Mouse (Mus musculus) embryonic facial prominence, embryonic 15.5 days (tissue): ENCODE data around the gene Mylk3. TPM values are rescaled to one million over a fixed set of nuclear protein-coding genes. Genes with fewer than 3 reads are reported as not detected.
A peak's percentile ranks its signal among the peaks of the same experiment; 100 is the strongest.

Source experiments
- ATAC-seq: fragments of 200-750 bp; cut with Nextera tagmentation; 2 replicates; pipeline ENCODE4 v1.8.0; 2017; ENCODE audit warnings: low read depth, moderate TSS enrichment; ENCODE audit not compliant: insufficient number of reproducible peaks, low FRiP score, low TSS enrichment
- H3K27ac ChIP-seq: fragments of 300-500 bp; sonication (generic); replicated peaks from 2 replicates; pipeline ENCODE4 v1.5.1; 2015; ENCODE audit warnings: mild to moderate bottlenecking, inconsistent platforms
- H3K27me3 ChIP-seq: fragments of 300-500 bp; sonication (generic); 2 replicates; pipeline ENCODE4 v1.6.1; 2015; ENCODE audit warnings: inconsistent platforms
- H3K36me3 ChIP-seq: fragments of 300-500 bp; sonication (generic); 2 replicates; pipeline ENCODE4 v1.6.1; 2015; ENCODE audit warnings: mild to moderate bottlenecking, inconsistent platforms
- H3K4me1 ChIP-seq: fragments of 300-500 bp; sonication (generic); 2 replicates; pipeline ENCODE4 v1.6.1; 2015; ENCODE audit warnings: inconsistent platforms
- H3K4me2 ChIP-seq: fragments of 300-500 bp; sonication (generic); replicated peaks from 2 replicates; pipeline ENCODE4 v1.6.1; 2015; ENCODE audit warnings: mild to moderate bottlenecking, inconsistent platforms
- H3K4me3 ChIP-seq: fragments of 300-500 bp; sonication (generic); replicated peaks from 2 replicates; pipeline ENCODE4 v1.5.1; 2015; ENCODE audit warnings: mild to moderate bottlenecking, inconsistent platforms
- H3K9ac ChIP-seq: fragments of 300-500 bp; sonication (generic); 2 replicates; pipeline ENCODE4 v1.6.1; 2015; ENCODE audit warnings: inconsistent platforms
- H3K9me3 ChIP-seq: fragments of 300-500 bp; sonication (generic); replicated peaks from 2 replicates; pipeline ENCODE4 v1.6.1; 2016; ENCODE audit warnings: inconsistent platforms
- WGBS: fragments of 180-500 bp; shearing (Covaris S2); methylation state at CpG from one replicate; pipeline ENCODE4 v1.1.7; 2015; 5-methylcytosine and 5-hydroxymethylcytosine counted together
- polyA plus RNA-seq: library from polyadenylated mRNA; unstranded; fragments of >200 nt; fragmentation: Nextera tagmentation; extraction: Ambion mirVana; gene quantifications from 2 replicates; pipeline ENCODE4 v1.2.1, GENCODE M21; 2015

Mylk3 gene
- polyA plus RNA-seq, 1 experiment from 2014 or later: 4.0 TPM

- Histone ChIP-seq H3K4me3 (no peak overlapping the region), H3K4me1 (peaks cover 24% of the 10 kb centered on the region; the same call in 1 of the 2 replicates), H3K4me2 (no peak overlapping the region), H3K36me3 (no peaks in the 10 kb centered on the region), H3K9ac (no peak overlapping the region), H3K9me3 (no peaks in the 10 kb centered on the region), H3K27ac (no peak overlapping the region), H3K27me3 (no peaks in the 10 kb centered on the region)
- peak; percentile 57; the same call in 1 of the 2 replicates for ATAC-seq
- 62% methylated on average over 8 of the region's 8 CpGs for WGBS
Measured at GRCm38 (mm10) chr8:85380824-85381209, 5.3 kb downstream of the Mylk3 start.

GRCm38 (mm10) chr8:85380123-85380823 lies 5.9 kb downstream of the Mylk3 start:
- H3K9ac ChIP-seq: no peak overlapping the region
- H3K27me3 ChIP-seq: no peaks in the 10 kb centered on the region
- no peaks in the 10 kb centered on the region for H3K36me3 ChIP-seq
- no peak overlapping the region for H3K4me3 ChIP-seq
- 78% methylated on average over 10 of the region's 10 CpGs for WGBS
- H3K9me3 ChIP-seq: no peaks in the 10 kb centered on the region
- H3K4me2 ChIP-seq: no peak overlapping the region
- no peak for ATAC-seq
- H3K4me1 ChIP-seq: peaks cover 24% of the 10 kb centered on the region; the same call in 1 of the 2 replicates
- H3K27ac ChIP-seq: no peak overlapping the region

GRCm38 (mm10) chr8:85379142-85379781 lies 6.9 kb downstream of the Mylk3 start:
- Histone ChIP-seq H3K4me3 (no peak overlapping the region), H3K4me2 (no peak overlapping the region), H3K27me3 (no peaks in the 10 kb centered on the region), H3K9ac (no peak overlapping the region), H3K27ac (peak overlapping the region; percentile 29), H3K36me3 (no peaks in the 10 kb centered on the region), H3K4me1 (peaks cover 26% of the 10 kb centered on the region), H3K9me3 (no peaks in the 10 kb centered on the region)
- ATAC-seq: 0 out of 2 replicates have a peak, but pooled peaks have one; percentile 44
- WGBS: 33% methylated on average over 2 of the region's 2 CpGs

GRCm38 (mm10) chr8:85376516-85376915 lies 9.6 kb downstream of the Mylk3 start:
- Histone ChIP-seq H3K4me3 (no peak overlapping the region), H3K27ac (no peak overlapping the region), H3K9me3 (no peaks in the 10 kb centered on the region), H3K27me3 (no peaks in the 10 kb centered on the region), H3K4me1 (peaks cover 32% of the 10 kb centered on the region), H3K36me3 (no peaks in the 10 kb centered on the region), H3K9ac (no peak overlapping the region), H3K4me2 (no peak overlapping the region)
- 50% methylated on average over 3 of the region's 3 CpGs for WGBS
- ATAC-seq: no peak

- no peaks in the 10 kb centered on the region for H3K9me3 ChIP-seq
- peaks cover 24% of the 10 kb centered on the region for H3K4me1 ChIP-seq
- no peaks in the 10 kb centered on the region for H3K27me3 ChIP-seq
- peak; percentile 63; the same call in 1 of the 2 replicates for ATAC-seq
- no peak overlapping the region for H3K4me2 ChIP-seq
- no peak overlapping the region for H3K27ac ChIP-seq
- 11% methylated on average over 4 of the region's 4 CpGs for WGBS
- H3K4me3 ChIP-seq: no peak overlapping the region
- no peaks in the 10 kb centered on the region for H3K36me3 ChIP-seq
- no peak overlapping the region for H3K9ac ChIP-seq
Measured at GRCm38 (mm10) chr8:85374286-85374685, 11.9 kb downstream of the Mylk3 start.

- 23% methylated on average over 5 of the region's 5 CpGs for WGBS
- ATAC-seq: no peak
Measured at GRCm38 (mm10) chr8:85373435-85374039, 12.6 kb downstream of the Mylk3 start.

DNA sequence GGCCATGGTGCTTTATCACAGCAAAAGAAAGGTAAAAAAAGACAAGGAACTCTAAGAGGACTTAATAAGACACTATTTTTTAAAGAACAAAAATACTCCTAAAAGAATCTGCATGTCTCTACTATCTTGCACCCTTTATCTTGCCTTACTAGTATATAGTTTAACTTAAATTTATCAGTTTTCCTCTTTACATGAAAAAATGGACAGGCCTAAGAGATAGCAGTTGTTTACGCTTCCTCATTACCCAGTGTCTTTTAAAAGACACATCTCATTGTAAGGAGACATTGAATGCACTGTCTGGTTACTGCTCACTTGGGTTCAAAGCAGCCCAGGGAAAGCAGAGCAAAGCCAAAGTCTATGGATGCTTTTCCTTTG lies 13.7 kb downstream of the Mylk3 start:
- Histone ChIP-seq H3K4me3 (no peak overlapping the region), H3K36me3 (no peaks in the 10 kb centered on the region), H3K27ac (no peak overlapping the region), H3K4me2 (no peak overlapping the region), H3K9ac (no peak overlapping the region), H3K27me3 (no peaks in the 10 kb centered on the region), H3K4me1 (peaks cover 12% of the 10 kb centered on the region), H3K9me3 (no peaks in the 10 kb centered on the region)
- WGBS: 93% methylated on average over 1 of the region's 1 CpGs
- ATAC-seq: no peak

More at GRCm38 (mm10) chr8:85373435-85374039, 12.6 kb downstream of the Mylk3 start:
- no peak overlapping the region for H3K4me3 ChIP-seq
- H3K9ac ChIP-seq: no peak overlapping the region
- peak overlapping the region; percentile 71; the same call in 1 of the 2 replicates for H3K27ac ChIP-seq
- H3K4me1 ChIP-seq: peaks cover 17% of the 10 kb centered on the region
- H3K4me2 ChIP-seq: 0 out of 2 replicates have a peak overlapping the region, but pooled peaks have one; percentile 2
- no peaks in the 10 kb centered on the region for H3K27me3 ChIP-seq
- H3K9me3 ChIP-seq: no peaks in the 10 kb centered on the region
- no peaks in the 10 kb centered on the region for H3K36me3 ChIP-seq

DNA sequence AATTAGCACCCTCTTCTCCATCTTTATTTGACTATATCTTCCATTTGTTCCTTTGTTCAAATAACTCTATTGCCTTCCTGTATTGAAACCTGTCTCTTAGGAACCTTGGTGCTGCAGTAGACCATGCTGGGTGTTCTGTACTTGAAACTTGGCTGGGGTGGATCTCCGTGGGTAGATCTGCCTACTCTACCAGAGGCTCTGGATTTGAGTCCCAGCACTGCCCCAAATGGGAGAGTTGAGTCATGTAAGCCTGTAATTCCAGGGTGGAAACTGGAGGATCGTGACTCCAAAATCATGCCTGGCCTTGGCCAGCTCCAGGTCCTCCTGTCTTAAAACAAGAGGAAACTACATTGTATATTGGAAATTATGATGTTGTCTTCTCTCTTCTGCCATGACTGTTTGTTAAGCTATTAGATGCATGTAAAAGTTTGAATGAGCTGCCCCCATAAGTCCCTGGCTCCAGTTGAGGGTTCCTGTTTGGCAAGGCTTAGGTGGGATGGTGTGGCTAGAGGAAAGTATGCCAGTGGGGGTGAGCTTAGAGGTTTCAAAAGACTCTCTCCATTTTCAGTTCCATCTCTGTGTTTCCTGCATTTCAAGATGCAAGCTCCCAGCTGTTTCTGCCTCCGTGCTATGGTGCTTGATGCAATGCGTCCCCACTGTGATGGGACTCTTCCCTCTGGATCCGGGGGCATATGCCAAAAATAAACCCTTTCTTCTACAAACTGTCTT lies 14.2 kb downstream of the Mylk3 start:
- 76% methylated on average over 5 of the region's 5 CpGs for WGBS
- Histone ChIP-seq H3K36me3 (no peaks in the 10 kb centered on the region), H3K4me3 (no peak overlapping the region)

DNA sequence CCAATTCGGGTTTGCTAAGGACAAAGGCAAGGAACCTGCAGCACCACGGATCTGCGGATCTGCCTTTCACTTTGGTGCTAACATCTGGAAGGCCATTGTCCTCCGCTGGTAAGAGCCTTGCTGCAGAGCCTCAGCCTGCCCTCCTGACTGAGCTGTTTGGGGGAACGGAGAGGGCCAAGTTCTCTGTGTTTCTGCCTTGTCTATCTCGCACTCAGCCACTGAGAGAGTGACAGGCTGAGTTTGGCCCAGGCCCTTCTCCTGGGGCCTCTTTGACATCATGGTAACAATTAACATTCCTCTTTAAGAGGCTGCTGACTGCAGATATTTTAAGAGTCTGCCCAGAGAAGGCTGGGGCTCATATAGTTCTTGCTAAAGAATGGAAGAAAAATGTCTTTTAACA lies 21.0 kb downstream of the Mylk3 start:
- peak; percentile 76 for ATAC-seq
- Histone ChIP-seq H3K36me3 (no peaks in the 10 kb centered on the region), H3K4me2 (peak overlapping the region; percentile 21; the same call in 1 of the 2 replicates), H3K9me3 (no peaks in the 10 kb centered on the region), H3K9ac (no peak overlapping the region), H3K4me1 (peaks cover 11% of the 10 kb centered on the region), H3K27ac (peak overlapping the region; percentile 88), H3K4me3 (peak overlapping the region; percentile 13; the same call in 1 of the 2 replicates), H3K27me3 (no peaks in the 10 kb centered on the region)
- 27% methylated on average over 6 of the region's 6 CpGs for WGBS

More for the DNA sequence above, 14.2 kb downstream of the Mylk3 start:
- H3K27ac ChIP-seq: no peak overlapping the region
- H3K27me3 ChIP-seq: no peaks in the 10 kb centered on the region
- no peak overlapping the region for H3K4me2 ChIP-seq
- no peaks in the 10 kb centered on the region for H3K9me3 ChIP-seq
- H3K9ac ChIP-seq: no peak overlapping the region
- H3K4me1 ChIP-seq: peaks cover 12% of the 10 kb centered on the region
- no peak for ATAC-seq

DNA sequence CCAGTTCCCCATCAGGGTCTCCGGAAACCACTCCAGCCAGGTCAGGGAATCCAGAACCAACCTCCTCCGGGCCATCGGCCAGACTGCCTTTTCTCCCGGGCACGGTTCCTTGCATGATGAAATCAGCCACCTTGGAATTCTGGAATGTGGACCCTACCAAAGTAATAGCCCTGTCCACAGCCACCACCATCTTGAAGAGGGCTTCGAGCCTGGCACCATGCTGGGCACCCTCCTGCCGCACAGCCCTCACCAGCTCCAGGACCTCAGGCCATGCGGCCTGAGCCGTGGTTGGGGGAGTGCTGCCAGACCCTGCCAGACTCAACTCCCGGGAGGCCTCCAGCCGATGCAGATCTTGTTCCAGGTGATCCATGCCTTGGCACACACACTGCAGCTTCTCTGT lies 21.5 kb downstream of the Mylk3 start:
- no peak for ATAC-seq
- peak overlapping the region; percentile 13; the same call in 1 of the 2 replicates for H3K4me3 ChIP-seq
- H3K9ac ChIP-seq: no peak overlapping the region
- no peaks in the 10 kb centered on the region for H3K36me3 ChIP-seq
- peaks cover 11% of the 10 kb centered on the region for H3K4me1 ChIP-seq
- 68% methylated on average over 11 of the region's 11 CpGs for WGBS
- peak overlapping the region; percentile 88 for H3K27ac ChIP-seq
- 0 out of 2 replicates have a peak overlapping the region, but pooled peaks have one; percentile 21 for H3K4me2 ChIP-seq
- H3K9me3 ChIP-seq: no peaks in the 10 kb centered on the region
- no peaks in the 10 kb centered on the region for H3K27me3 ChIP-seq

DNA sequence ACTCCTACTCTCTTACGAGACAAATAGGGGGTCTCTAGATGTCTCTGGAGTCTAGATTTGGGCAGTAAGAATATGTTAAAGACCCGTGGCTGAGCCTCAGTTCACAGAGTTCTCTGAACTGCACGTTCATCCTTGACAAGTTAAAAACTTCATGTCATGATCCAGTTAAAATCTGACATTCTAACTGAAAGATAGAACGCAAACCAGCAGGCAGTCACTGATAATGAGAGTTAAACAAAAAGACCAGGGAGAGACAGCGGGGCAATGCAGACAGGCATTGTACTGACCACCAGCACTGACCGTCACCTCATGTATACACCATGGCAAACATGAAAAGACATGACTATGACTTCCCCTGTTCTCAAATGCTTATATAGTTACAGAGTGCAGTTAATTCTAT lies 22.7 kb downstream of the Mylk3 start:
- no peak overlapping the region for H3K4me2 ChIP-seq
- H3K9me3 ChIP-seq: no peaks in the 10 kb centered on the region
- H3K27me3 ChIP-seq: no peaks in the 10 kb centered on the region
- H3K27ac ChIP-seq: no peak overlapping the region
- H3K9ac ChIP-seq: no peak overlapping the region
- no peak overlapping the region for H3K4me3 ChIP-seq
- H3K36me3 ChIP-seq: no peaks in the 10 kb centered on the region
- no peak for ATAC-seq
- 76% methylated on average over 6 of the region's 6 CpGs for WGBS
- peaks cover 11% of the 10 kb centered on the region for H3K4me1 ChIP-seq
